Mouse (Mus musculus): Measurements from ENCODE around the gene Tle3. TPM values are rescaled to one million over a fixed set of nuclear protein-coding genes. Genes with fewer than 3 reads are reported as not detected.

Tle3 gene
- total RNA-seq, 4 experiments from 2014 or later, result 9.7 to 16.2 (median 14.0) TPM

GRCm38 (mm10) chr9:61395071-61395470 lies 22.9 kb downstream of the Tle3 start:
- DNase-seq (ENCODE audit: low spot score), result no peak

GRCm38 (mm10) chr9:61396474-61396873 lies 24.3 kb downstream of the Tle3 start:
- DNase-seq (ENCODE audit: low spot score), result no peak

GRCm38 (mm10) chr9:61397130-61397529 lies 25.0 kb downstream of the Tle3 start:
- DNase-seq (ENCODE audit: low spot score), result no peak

- no peak for DNase-seq (ENCODE audit: low spot score)
Observed at GRCm38 (mm10) chr9:61398160-61398559, 26.0 kb downstream of the Tle3 start.

GRCm38 (mm10) chr9:61400132-61400531 lies 28.0 kb downstream of the Tle3 start:
- DNase-seq (ENCODE audit: low spot score), result no peak

GRCm38 (mm10) chr9:61401664-61402063 lies 29.5 kb downstream of the Tle3 start:
- DNase-seq (ENCODE audit: low spot score), result no peak

GRCm38 (mm10) chr9:61402268-61402667 lies 30.1 kb downstream of the Tle3 start:
- DNase-seq (ENCODE audit: low spot score), result no peak

- no peak for DNase-seq (ENCODE audit: low spot score)
Observed at GRCm38 (mm10) chr9:61402716-61403115, 30.6 kb downstream of the Tle3 start.

GRCm38 (mm10) chr9:61403866-61404614 lies 31.9 kb downstream of the Tle3 start:
- DNase-seq (ENCODE audit: low spot score), result no peak

- DNase-seq (ENCODE audit: low spot score), result no peak
Observed at GRCm38 (mm10) chr9:61404615-61404980, 32.4 kb downstream of the Tle3 start.

GRCm38 (mm10) chr9:61404998-61405621 lies 32.9 kb downstream of the Tle3 start:
- peak; percentile 78 for DNase-seq (ENCODE audit: low spot score)

GRCm38 (mm10) chr9:61406343-61406742 lies 34.2 kb downstream of the Tle3 start:
- DNase-seq (ENCODE audit: low spot score), result no peak

GRCm38 (mm10) chr9:61409046-61409445 lies 36.9 kb downstream of the Tle3 start:
- no peak for DNase-seq (ENCODE audit: low spot score)

- DNase-seq (ENCODE audit: low spot score), result peak; percentile 49
Observed at GRCm38 (mm10) chr9:61413665-61414456, 41.7 kb downstream of the Tle3 start.

GRCm38 (mm10) chr9:61416571-61416970 lies 44.4 kb downstream of the Tle3 start:
- DNase-seq (ENCODE audit: low spot score), result no peak

- no peak for DNase-seq (ENCODE audit: low spot score)
Observed at GRCm38 (mm10) chr9:61421626-61422025, 49.5 kb downstream of the Tle3 start.

- no peak for DNase-seq (ENCODE audit: low spot score)
Observed at GRCm38 (mm10) chr9:61424245-61424644, 52.1 kb downstream of the Tle3 start.

GRCm38 (mm10) chr9:61426493-61426892 lies 54.3 kb downstream of the Tle3 start:
- DNase-seq (ENCODE audit: low spot score), result no peak

GRCm38 (mm10) chr9:61427051-61427450 lies 54.9 kb downstream of the Tle3 start:
- DNase-seq (ENCODE audit: low spot score), result no peak

GRCm38 (mm10) chr9:61427901-61428300 lies 55.7 kb downstream of the Tle3 start:
- DNase-seq (ENCODE audit: low spot score), result peak; percentile 49

GRCm38 (mm10) chr9:61431830-61432229 lies 59.7 kb downstream of the Tle3 start:
- no peak for DNase-seq (ENCODE audit: low spot score)

GRCm38 (mm10) chr9:61433206-61433605 lies 61.0 kb downstream of the Tle3 start:
- DNase-seq (ENCODE audit: low spot score), result no peak

- DNase-seq (ENCODE audit: low spot score), result no peak
Observed at GRCm38 (mm10) chr9:61434062-61434461, 61.9 kb downstream of the Tle3 start.

All from heart, adult 8-10 months (tissue).